19 mouse cellular contexts compared by ENCODE assay signal in genomic region chr3:25575526-25575925, GRCm38 (mm10).
DNase-seq lines count a peak whose midpoint lies in the region; ATAC-seq lines count a peak whose summit lies in the region.
"Had no signal": no experiment of that assay in that cellular context is flagged by ENCODE, and none has a peak within 500 bp of the region (broad histone marks: within the 10 kb centered on the region; RNA-seq: fewer than 3 reads in every experiment).

No protein-coding gene starts in this region.

- no peak overlapping the region for H3K27ac ChIP-seq in hindbrain, embryonic 11.5 days (ENCODE audit: low read depth, low read length)
- H3K27ac ChIP-seq: embryonic facial prominence, embryonic 12.5 days; forebrain, embryonic 15.5 days; heart, adult 2 months; heart, embryonic 15.5 days; hindbrain, embryonic 15.5 days had no signal

- H3K4me2 ChIP-seq in hindbrain, embryonic 11.5 days (replicated peaks; ENCODE audit: low read depth, low read length): no peak overlapping the region
- H3K4me2 ChIP-seq: embryonic facial prominence, embryonic 12.5 days; forebrain, embryonic 15.5 days; heart, embryonic 11.5 days; heart, embryonic 15.5 days; hindbrain, embryonic 15.5 days had no signal

- no peak; the same call in 1 of the 2 replicates for ATAC-seq in hindbrain, embryonic 11.5 days (ENCODE audit: low FRiP score)
- ATAC-seq: forebrain, embryonic 15.5 days; intestine, embryonic 16.5 days had no signal

- no peaks in the 10 kb centered on the region for H3K27me3 ChIP-seq in hindbrain, embryonic 11.5 days (ENCODE audit: control insufficient read depth, insufficient read depth, low read length)
- H3K27me3 ChIP-seq: embryonic facial prominence, embryonic 12.5 days; forebrain, embryonic 15.5 days; heart, embryonic 15.5 days; hindbrain, embryonic 15.5 days had no signal

- peak; percentile 20 for DNase-seq in embryo, embryonic 10 days (ENCODE audit: low spot score)
- DNase-seq in embryo, embryonic 9.5 days (ENCODE audit: extremely low spot score): no peak
- DNase-seq in Muller cell, postnatal 12 days (ENCODE audit: inconsistent ontology term): peak; percentile 49
- peak; percentile 28 for DNase-seq in brain, adult 2 months (ENCODE audit: low read depth, low spot score)
- DNase-seq in mesoderm, embryonic 11.5 days (ENCODE audit: low read depth, low spot score): peak; percentile 10
- no peak for DNase-seq in T-cell, adult 2 months (ENCODE audit: low spot score)
- DNase-seq in lung, adult 18-20 months: no peak
- no peak for DNase-seq in hindbrain, embryonic 11.5 days (ENCODE audit: low spot score)
- DNase-seq: adrenal gland, postnatal 10 days; cerebellum, adult 18-20 months; gastrocnemius, postnatal 14 days; heart, adult 2 months; heart, postnatal 14 days had no signal

- WGBS in hindbrain, embryonic 11.5 days: 47% methylated on average over 5 of the region's 5 CpGs

- H3K4me3 ChIP-seq in hindbrain, embryonic 11.5 days (ENCODE audit: low read depth, low read length): no peak overlapping the region
- H3K4me3 ChIP-seq: embryonic facial prominence, embryonic 12.5 days; forebrain, embryonic 15.5 days; heart, adult 2 months; heart, embryonic 15.5 days; hindbrain, embryonic 15.5 days had no signal

- no peak overlapping the region for H3K9ac ChIP-seq in hindbrain, embryonic 11.5 days (ENCODE audit: low read depth, low read length)
- H3K9ac ChIP-seq: embryonic facial prominence, embryonic 12.5 days; forebrain, embryonic 15.5 days; heart, embryonic 15.5 days; hindbrain, embryonic 15.5 days had no signal

- no peaks in the 10 kb centered on the region for H3K9me3 ChIP-seq in hindbrain, embryonic 11.5 days (ENCODE audit: control insufficient read depth, low read length)
- H3K9me3 ChIP-seq: embryonic facial prominence, embryonic 12.5 days; forebrain, embryonic 15.5 days; heart, embryonic 15.5 days; hindbrain, embryonic 15.5 days had no signal

- H3K36me3 ChIP-seq in hindbrain, embryonic 11.5 days (ENCODE audit: control insufficient read depth, insufficient read depth, low read length): no peaks in the 10 kb centered on the region
- H3K36me3 ChIP-seq: embryonic facial prominence, embryonic 12.5 days; forebrain, embryonic 15.5 days; heart, embryonic 15.5 days; hindbrain, embryonic 15.5 days had no signal

- no peaks in the 10 kb centered on the region for H3K4me1 ChIP-seq in hindbrain, embryonic 11.5 days (replicated peaks; ENCODE audit: control insufficient read depth, insufficient read depth, low read length)
- H3K4me1 ChIP-seq: embryonic facial prominence, embryonic 12.5 days; forebrain, embryonic 15.5 days; heart, embryonic 15.5 days; hindbrain, embryonic 15.5 days had no signal

Comparison
In these comparisons a context has a peak if more than half of its experiments do, and no peak if none do; other contexts are left out.
1. DNase-seq: peak in embryo, embryonic 10 days (single experiment), Muller cell, postnatal 12 days (single experiment), brain, adult 2 months (single experiment) and mesoderm, embryonic 11.5 days (single experiment); none in embryo, embryonic 9.5 days (single experiment), T-cell, adult 2 months (single experiment), lung, adult 18-20 months (0 of 2) and hindbrain, embryonic 11.5 days (single experiment).